Mouse (Mus musculus): ENCODE results near the gene AC153137.1.
A peak's percentile ranks its signal among the peaks of the same experiment; 100 is the strongest.
"Not testable (repeated sequence)": the region's sequence is repeated elsewhere in the genome, so short reads cannot be mapped to it uniquely, and the experiment has no call there.

Gene AC153137.1

DNA sequence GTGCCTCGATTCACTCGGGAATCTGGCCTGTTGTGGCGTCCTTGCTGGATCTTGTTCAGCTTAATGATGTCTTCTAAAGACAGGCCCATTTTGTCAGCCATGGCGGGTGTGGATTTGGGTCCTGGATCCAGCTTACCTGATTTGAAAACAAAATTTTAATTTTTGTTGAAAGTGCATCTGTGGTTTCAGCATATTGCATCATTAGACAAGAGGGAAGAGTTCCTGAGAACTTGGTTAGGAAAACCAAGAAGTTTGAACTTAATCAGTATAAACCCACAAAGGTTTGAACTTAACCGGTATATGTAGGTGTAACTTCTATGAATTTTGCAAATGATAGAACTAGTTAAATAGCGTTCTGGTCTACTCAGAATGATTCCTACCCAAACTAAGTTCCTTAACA lies at the start of gene AC153137.1:
AC153137.1 (minus strand) TSS at position 101 of the 400 bp plus-strand sequence.
- DNase-seq (ENCODE audit: low spot score) = not testable (repeated sequence)

DNA sequence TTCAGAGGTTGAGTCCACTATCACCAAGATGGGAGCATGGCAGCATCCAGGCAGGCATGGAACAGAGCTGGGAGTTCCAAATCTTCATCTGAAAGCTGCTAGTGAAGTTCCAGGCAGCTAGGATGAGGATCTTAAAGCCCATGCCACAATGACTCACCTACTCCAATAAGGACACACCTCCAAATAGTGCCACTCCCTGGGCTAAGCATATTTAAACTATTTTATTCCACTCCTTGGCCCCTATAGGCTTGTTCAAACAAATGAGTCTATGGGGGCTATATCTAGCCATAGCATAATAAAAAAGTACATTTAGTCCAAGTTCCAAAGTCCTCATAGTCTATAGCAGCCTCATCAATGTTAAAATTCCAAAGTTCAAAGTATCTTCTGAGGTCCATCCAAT lies 45.4 kb upstream of the AC153137.1 start:
- no peak for DNase-seq (ENCODE audit: low spot score)

DNA sequence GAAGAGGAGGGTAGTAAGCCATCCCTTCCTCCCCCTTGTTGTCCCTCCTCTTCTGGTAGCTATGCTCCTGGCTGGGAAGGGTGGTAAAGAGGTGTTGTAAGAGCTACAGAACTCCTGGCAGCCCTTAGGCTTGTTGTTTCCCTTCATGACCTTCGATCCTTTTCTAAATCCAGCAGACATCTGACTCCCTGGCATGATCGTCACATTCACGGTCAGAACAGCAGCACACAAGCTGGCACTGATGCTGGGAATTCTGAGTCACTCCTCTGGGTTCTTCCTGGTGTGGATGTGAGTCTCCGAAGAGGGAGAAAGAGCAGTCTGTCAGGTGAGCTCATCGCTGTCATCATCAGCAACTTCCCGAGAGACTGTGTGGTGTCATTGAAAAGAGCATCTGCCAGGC lies 41.5 kb upstream of the AC153137.1 start:
- no peak for DNase-seq (ENCODE audit: low spot score)

DNA sequence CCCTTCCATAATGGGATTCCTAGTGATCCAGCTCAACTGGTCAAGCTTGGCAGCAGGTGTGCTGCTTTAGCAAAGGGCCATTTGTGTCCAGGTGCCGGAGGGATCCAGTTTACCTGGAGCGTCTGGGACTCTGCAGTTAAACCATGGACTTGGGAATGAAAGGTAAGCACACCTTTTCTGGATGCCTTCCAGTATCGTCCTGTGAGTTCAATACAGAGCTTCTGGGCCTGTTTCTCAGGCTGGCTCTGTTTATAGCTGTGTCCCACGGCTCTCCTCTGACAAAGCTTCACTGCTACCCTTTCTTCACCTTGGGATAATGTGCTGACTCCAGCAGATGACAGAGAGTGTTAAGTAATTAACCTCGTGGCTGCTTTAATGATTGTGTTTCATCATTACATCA lies 39.6 kb upstream of the AC153137.1 start:
- DNase-seq (ENCODE audit: low spot score) = no peak

- no peak for DNase-seq (ENCODE audit: low spot score)
These were observed 38.3 kb upstream of the AC153137.1 start for GRCm38 (mm10) chr1:31016068-31016467.

DNA sequence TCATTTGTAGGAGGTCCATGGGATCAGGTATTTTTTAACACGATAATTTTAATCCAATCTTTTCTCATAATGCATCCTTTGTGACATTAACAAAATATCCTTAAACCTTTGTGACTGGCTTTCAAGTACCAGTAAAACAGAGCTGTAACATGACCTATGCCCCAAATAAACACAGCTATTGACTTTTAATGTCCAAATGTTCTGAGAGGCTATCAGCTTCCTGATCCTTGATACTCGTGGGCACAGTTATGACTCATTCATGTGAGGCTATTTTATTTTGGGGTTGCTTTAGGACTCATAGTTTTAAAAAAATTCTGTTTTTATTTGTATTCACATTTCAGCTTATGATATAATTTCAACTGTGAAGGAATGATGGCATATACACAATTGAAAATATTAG lies 37.5 kb upstream of the AC153137.1 start:
- DNase-seq (ENCODE audit: low spot score) = no peak

GRCm38 (mm10) chr1:30977239-30977638 lies 529 bp downstream of the AC153137.1 start:
- DNase-seq (ENCODE audit: low spot score) = not testable (repeated sequence)

DNA sequence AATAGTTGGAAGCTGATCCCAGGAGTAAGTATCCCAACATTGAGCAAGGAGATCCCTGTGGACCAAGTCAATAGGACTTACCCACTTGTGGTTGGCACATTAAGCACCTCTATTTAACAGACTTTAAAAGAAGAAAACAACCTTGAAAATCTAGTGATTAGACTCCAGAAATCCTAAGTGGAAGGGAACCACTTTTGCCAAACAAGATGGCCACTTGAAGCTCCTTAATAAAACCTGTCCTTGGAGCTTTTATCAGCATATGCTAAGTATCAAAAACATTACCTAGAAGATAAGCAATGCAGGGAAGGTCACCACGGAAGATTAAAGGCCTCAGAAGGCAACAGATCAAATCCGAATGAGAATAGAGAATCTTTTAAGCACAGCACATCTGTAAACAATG lies 26.0 kb downstream of the AC153137.1 start:
- no peak for DNase-seq (ENCODE audit: low spot score)

DNA sequence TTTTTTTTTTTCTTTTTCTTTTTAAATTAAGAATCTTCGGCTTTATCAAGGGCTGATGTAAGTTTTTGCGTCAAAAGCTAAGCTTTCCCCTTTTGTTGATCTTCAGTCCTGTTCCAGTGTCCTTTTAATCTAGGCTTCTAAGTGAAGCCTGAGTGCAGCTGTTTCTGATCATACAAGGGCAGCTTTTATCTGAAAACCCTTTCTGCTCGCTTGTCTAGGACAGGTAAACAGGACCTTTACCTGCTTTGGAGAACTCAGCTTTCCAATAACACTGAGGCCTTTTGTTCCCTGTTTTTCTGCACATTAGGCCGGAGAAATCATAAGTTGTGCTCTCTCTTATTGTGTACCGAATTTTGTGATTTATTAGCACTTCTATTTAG lies 27.3 kb downstream of the AC153137.1 start:
- DNase-seq (ENCODE audit: low spot score) = no peak

DNA sequence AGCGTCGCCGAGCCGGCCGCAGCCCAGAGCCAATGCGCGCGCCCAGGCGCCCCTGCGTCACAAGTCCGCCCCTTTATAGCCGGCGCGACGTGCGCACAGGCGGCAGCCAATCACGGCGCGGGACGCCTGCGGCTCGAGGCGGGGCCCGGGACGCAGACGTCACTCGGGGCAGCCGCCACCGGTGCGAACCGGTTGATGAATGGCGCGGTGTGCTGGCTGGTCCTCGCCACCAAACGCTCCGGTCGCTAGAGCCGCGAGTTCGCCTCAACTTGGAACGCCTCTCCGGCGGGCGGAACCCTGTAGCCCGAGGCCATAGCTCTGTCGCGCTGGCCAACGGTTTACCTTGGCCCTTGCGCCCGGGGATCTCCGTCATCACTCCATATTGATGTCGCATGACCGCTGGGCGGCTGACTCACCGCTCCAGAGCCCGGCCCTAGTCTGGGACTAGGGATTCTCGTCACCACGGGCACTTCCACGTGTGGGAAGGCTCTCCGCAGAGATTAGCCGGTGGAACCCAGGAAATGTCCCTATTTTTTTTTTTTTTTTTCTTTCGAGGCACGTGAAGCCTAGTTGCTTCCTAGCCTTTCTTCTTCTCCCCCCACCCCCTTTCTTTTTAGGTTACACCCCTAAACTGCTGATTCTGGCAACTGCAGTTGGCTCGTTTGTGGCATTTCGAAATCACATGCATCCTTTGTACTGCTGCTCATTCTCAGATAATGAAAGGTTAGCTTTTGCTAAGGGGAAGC lies 27.9 kb downstream of the AC153137.1 start:
- peak; percentile 97 for DNase-seq (ENCODE audit: low spot score)

GRCm38 (mm10) chr1:30948950-30949639 lies 28.7 kb downstream of the AC153137.1 start:
- peak; percentile 70 for DNase-seq (ENCODE audit: low spot score)

DNA sequence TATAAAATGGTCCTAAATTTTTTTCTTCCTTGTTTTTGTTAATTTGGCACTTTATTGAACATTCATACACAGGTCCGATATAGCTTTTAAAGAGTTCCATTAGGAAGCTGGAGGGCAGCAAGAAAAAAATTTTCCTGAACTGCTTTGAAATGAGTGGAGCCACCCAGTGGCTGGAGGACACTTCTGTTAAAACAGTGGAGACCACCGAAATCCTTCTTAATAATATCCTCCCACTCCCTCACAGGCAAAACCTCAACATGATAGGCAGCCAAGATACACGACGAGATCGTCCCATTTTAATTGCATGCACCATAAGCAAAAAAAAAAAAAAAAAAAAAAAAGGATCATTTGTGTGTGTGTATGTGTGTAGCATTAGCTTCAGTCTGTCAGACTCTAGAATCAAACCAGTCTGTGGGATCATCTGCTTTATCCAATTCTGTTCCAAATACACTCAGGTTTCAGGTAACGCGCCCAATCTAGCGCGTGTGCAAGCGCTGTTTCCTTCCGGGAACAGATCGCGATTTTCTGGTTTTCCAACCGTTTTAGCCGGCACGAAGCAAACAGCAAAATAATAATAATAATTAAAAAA lies 29.3 kb downstream of the AC153137.1 start:
- no peak for DNase-seq (ENCODE audit: low spot score)

DNA sequence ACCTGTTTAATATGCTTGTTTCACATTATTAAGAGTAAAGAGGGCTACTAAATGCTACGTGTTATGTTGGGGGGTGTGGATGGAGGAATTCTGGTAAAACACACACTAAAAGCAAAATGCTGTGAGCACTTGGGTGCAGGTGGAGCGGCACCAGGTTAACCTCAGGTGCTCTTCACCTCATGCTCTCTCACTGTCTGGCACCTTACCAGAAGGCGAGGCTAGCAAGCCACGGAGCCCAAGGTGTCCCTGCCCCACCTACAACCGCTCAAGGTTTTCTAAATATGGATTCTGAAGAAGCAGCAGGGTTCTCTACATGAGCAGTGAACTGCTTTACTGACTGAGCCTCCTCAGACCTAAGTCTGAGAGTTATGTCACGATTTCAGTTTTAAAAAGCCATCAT lies 32.6 kb downstream of the AC153137.1 start:
- DNase-seq (ENCODE audit: low spot score) = no peak

DNA sequence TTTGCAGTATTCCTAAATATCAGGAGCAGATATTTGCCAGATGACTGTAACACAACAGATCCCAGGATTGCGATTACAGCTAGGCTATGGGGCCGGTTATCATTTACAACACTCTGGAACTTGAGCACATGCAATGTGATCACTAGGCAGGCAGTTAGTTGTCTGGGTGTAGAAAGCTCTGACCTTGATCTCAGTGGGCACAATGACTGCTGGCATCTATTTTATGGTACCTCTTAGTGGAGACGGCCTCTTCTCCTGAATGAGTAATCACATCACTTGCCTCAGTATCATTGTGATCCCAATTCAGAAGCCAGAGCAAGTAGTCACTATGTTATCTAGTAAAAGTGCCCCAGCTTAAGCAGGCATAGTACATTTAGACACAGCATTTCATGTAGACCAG lies 37.2 kb downstream of the AC153137.1 start:
- no peak for DNase-seq (ENCODE audit: low spot score)

DNA sequence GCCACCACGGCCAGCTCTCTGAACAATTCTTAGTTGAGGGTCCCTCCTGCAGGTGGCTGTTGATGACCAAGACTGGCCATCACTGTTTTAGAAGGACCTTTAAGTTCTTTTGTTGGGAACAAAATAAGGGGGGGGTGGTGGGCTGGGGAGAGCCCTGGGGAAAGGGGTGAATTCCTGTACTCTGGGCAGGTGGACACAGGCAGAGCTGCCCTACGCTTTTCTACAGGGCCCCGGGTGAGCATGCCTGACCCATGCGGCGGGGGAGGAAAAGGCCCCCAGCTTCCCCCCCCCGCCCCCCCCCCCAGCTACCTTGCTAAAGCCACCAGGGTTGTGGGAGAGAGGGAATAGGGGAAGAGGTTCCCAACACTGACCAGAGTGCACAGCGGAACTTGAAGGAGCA lies 39.4 kb downstream of the AC153137.1 start:
- no peak for DNase-seq (ENCODE audit: low spot score)

DNA sequence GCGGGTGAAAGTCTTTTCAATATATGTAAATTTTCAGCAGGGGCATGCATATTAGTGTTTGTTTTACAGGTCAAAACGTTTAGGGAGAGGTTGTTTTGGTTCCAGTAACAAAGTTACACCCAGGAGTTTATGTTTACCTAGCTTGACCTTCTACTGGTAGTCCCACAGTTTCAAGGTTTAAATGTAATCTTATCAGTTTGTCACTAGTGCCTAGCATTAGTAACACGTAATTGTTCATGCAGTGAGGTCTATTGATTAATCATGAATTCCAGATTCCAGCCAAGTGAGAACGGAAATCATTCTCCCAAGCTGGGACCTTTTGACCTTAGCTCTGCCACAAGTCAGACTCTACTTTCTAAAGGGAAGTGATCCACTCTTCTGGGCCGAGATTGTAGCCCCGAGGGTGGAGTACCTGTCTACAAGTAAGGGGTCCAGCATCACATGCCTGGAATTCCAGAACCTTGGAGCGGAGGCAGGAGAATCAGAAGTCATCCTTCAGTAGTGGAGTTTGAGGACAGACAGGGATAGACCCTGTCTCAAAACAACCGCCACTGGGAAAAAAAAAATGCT lies 40.3 kb downstream of the AC153137.1 start:
- DNase-seq (ENCODE audit: low spot score) = no peak

GRCm38 (mm10) chr1:30936488-30936887 lies 41.3 kb downstream of the AC153137.1 start:
- no peak for DNase-seq (ENCODE audit: low spot score)

DNA sequence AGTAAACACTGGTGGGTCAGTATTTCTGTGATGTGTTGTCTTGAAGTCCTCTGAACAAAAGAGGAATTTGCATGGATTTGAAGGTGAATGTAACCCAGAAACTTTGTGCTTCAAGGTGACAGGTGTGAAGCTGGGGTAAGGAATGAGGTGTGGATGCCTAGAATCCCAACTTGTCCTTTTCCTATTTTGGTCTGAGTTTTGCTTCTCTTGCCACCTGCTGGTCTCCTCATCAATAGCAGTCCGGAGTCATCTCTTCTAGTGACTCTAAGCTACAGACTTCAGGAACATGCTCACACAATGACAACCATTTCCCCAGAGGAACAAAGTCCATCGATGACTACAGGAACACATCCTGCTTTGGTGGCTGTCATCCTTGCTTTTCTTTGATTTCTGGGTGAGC lies 46.9 kb downstream of the AC153137.1 start:
- no peak for DNase-seq (ENCODE audit: low spot score)

GRCm38 (mm10) chr1:30930194-30930593 lies 47.6 kb downstream of the AC153137.1 start:
- no peak for DNase-seq (ENCODE audit: low spot score)

Data from testis, postnatal 14 days (tissue).